Comparison of ENCODE assay signal across 9 mouse cellular contexts in genomic region chr1:78818630-78819526, GRCm38 (mm10). TPM values are rescaled to one million over a fixed set of nuclear protein-coding genes. Genes with fewer than 3 reads are reported as not detected.
DNase-seq lines count a peak whose midpoint lies in the region; ATAC-seq and TF ChIP-seq lines count a peak whose summit lies in the region.
"Had no signal": no experiment of that assay in that cellular context is flagged by ENCODE, and none has a peak within 500 bp of the region (broad histone marks: within the 10 kb centered on the region; RNA-seq: fewer than 3 reads in every experiment).

No protein-coding gene starts in this region.

- H3K4me1 ChIP-seq in hindbrain, embryonic 12.5 days: peaks cover 15% of the 10 kb centered on the region
- H3K4me1 ChIP-seq in hindbrain, embryonic 11.5 days (replicated peaks; ENCODE audit: control insufficient read depth, insufficient read depth, low read length): no peaks in the 10 kb centered on the region
- no peaks in the 10 kb centered on the region for H3K4me1 ChIP-seq in spleen, adult 2 months (ENCODE audit: control insufficient read depth, insufficient read depth, insufficient read length)
- H3K4me1 ChIP-seq in hindbrain, embryonic 15.5 days (replicated peaks): peaks cover 19% of the 10 kb centered on the region

- peak overlapping the region; percentile 35; the same call in 1 of the 2 replicates for H3K27ac ChIP-seq in hindbrain, embryonic 12.5 days
- no peak overlapping the region for H3K27ac ChIP-seq in hindbrain, embryonic 11.5 days (ENCODE audit: low read depth, low read length)
- peak overlapping the region; percentile 2; the same call in 1 of the 2 replicates for H3K27ac ChIP-seq in spleen, adult 2 months (ENCODE audit: insufficient read depth, low read length)
- H3K27ac ChIP-seq in hindbrain, embryonic 15.5 days (replicated peaks): peak overlapping the region; percentile 56

- no peaks in the 10 kb centered on the region for H3K27me3 ChIP-seq in hindbrain, embryonic 12.5 days
- H3K27me3 ChIP-seq in hindbrain, embryonic 11.5 days (ENCODE audit: control insufficient read depth, insufficient read depth, low read length): no peaks in the 10 kb centered on the region
- no peaks in the 10 kb centered on the region for H3K27me3 ChIP-seq in spleen, adult 2 months (ENCODE audit: control insufficient read depth, insufficient read depth, low read length)
- H3K27me3 ChIP-seq in hindbrain, embryonic 15.5 days: no peaks in the 10 kb centered on the region
- H3K27me3 ChIP-seq: CH12.LX had no signal

- 64% methylated on average over 11 of the region's 11 CpGs for WGBS in hindbrain, embryonic 12.5 days
- WGBS in hindbrain, embryonic 11.5 days: 71% methylated on average over 11 of the region's 11 CpGs
- 64% methylated on average over 11 of the region's 11 CpGs for WGBS in spleen, adult 2 months
- WGBS in hindbrain, embryonic 15.5 days: 58% methylated on average over 11 of the region's 11 CpGs

- no peak overlapping the region for H3K4me3 ChIP-seq in hindbrain, embryonic 12.5 days
- H3K4me3 ChIP-seq in hindbrain, embryonic 11.5 days (ENCODE audit: low read depth, low read length): no peak overlapping the region
- H3K4me3 ChIP-seq in spleen, adult 2 months (ENCODE audit: extremely low read depth, insufficient read depth, insufficient read length): no peak overlapping the region
- no peak overlapping the region for H3K4me3 ChIP-seq in hindbrain, embryonic 15.5 days

- no peaks in the 10 kb centered on the region for H3K36me3 ChIP-seq in hindbrain, embryonic 12.5 days
- H3K36me3 ChIP-seq in hindbrain, embryonic 11.5 days (ENCODE audit: control insufficient read depth, insufficient read depth, low read length): no peaks in the 10 kb centered on the region
- no peaks in the 10 kb centered on the region for H3K36me3 ChIP-seq in spleen, adult 2 months (ENCODE audit: control insufficient read depth, insufficient read depth, low read length)
- H3K36me3 ChIP-seq in hindbrain, embryonic 15.5 days: no peaks in the 10 kb centered on the region

- no peaks in the 10 kb centered on the region for H3K9me3 ChIP-seq in hindbrain, embryonic 12.5 days (replicated peaks)
- H3K9me3 ChIP-seq in hindbrain, embryonic 11.5 days (ENCODE audit: control insufficient read depth, low read length): no peaks in the 10 kb centered on the region
- H3K9me3 ChIP-seq in hindbrain, embryonic 15.5 days: no peaks in the 10 kb centered on the region

- DNase-seq in hindbrain, embryonic 11.5 days (ENCODE audit: low spot score): no peak
- DNase-seq in spleen, adult 2 months (ENCODE audit: low read depth in 1 of 2, low spot score in 2 of 2): no peak
- DNase-seq in spleen, postnatal 10 days (ENCODE audit: low spot score in 2 of 2): no peak
- peak; percentile 24 for DNase-seq in yolk sac, embryonic 10.5 days (ENCODE audit: low spot score)
- DNase-seq in spleen, postnatal 14 days (ENCODE audit: low spot score in 2 of 2): no peak
- DNase-seq in layer of hippocampus, adult 9-11 months: no peak

- no peak for ATAC-seq in hindbrain, embryonic 12.5 days (ENCODE audit: low FRiP score)
- ATAC-seq in hindbrain, embryonic 11.5 days (ENCODE audit: low FRiP score): no peak
- no peak; the same call in 1 of the 2 replicates for ATAC-seq in hindbrain, embryonic 15.5 days (ENCODE audit: low FRiP score, low read depth)

- no peak overlapping the region for H3K4me2 ChIP-seq in hindbrain, embryonic 12.5 days (replicated peaks)
- H3K4me2 ChIP-seq in hindbrain, embryonic 11.5 days (replicated peaks; ENCODE audit: low read depth, low read length): no peak overlapping the region
- H3K4me2 ChIP-seq in hindbrain, embryonic 15.5 days: no peak overlapping the region

- TF ChIP-seq POLR2A in spleen, adult 2 months (IDR thresholded peaks at IDR 0.05; ENCODE audit: low read depth, low read length): no peak

- no peak for TF ChIP-seq CTCF in spleen, adult 2 months (IDR thresholded peaks at IDR 0.05; ENCODE audit: extremely low read depth, insufficient read depth, insufficient read length, insufficient replicate concordance)

- no peak overlapping the region for H3K9ac ChIP-seq in hindbrain, embryonic 12.5 days
- no peak overlapping the region for H3K9ac ChIP-seq in hindbrain, embryonic 11.5 days (ENCODE audit: low read depth, low read length)
- H3K9ac ChIP-seq in hindbrain, embryonic 15.5 days: no peak overlapping the region

RNA-seq across cellular contexts. Expression of gene Kcne4, which starts 2.3 kb away (rescaled TPM):
- polyA plus RNA-seq in hindbrain, embryonic 12.5 days (2016; fragmentation: Nextera tagmentation; extraction: Ambion mirVana): 1.7 and 2.2 TPM in 2 replicates
- polyA plus RNA-seq in hindbrain, embryonic 11.5 days (2014; fragmentation: Nextera tagmentation; extraction: Ambion mirVana): 0.74 and 1.3 TPM in 2 replicates
- 0.35 and 0.84 TPM in 2 replicates for polyA plus RNA-seq in spleen, adult 2 months (2012; rRNA removed)
- 1.6 and 1.7 TPM in 2 replicates for polyA plus RNA-seq in hindbrain, embryonic 15.5 days (2015; fragmentation: Nextera tagmentation; extraction: Ambion mirVana)
